Mouse (Mus musculus): ENCODE results near the gene Polrmt. TPM values are rescaled to one million over a fixed set of nuclear protein-coding genes. Genes with fewer than 3 reads are reported as not detected.
"Not testable (repeated sequence)": the region's sequence is repeated elsewhere in the genome, so short reads cannot be mapped to it uniquely, and the experiment has no call there.

Polrmt gene
- total and polyA plus RNA-seq, 2 experiments from 2014 or later, result 32.5 to 43.2 TPM

GRCm38 (mm10) chr10:79764234-79764633 lies 17.9 kb upstream of the Polrmt start:
- TF ChIP-seq CTCF (IDR thresholded peaks at IDR 0.05), result no peak
- ATAC-seq (ENCODE audit: low FRiP score), result no peak
- 85% methylated on average over 7 of the region's 7 CpGs for WGBS

GRCm38 (mm10) chr10:79762875-79763274 lies 16.5 kb upstream of the Polrmt start:
- DNase-seq (ENCODE audit: low spot score), result no peak
- peaks cover 37% of the 10 kb centered on the region for H3K36me3 ChIP-seq (ENCODE audit: insufficient read depth, low read length)

More at GRCm38 (mm10) chr10:79764234-79764633, 17.9 kb upstream of the Polrmt start:
- H3K4me1 ChIP-seq (ENCODE audit: insufficient read depth, low read length), result peaks cover 8% of the 10 kb centered on the region; the same call in 1 of the 2 replicates
- H3K9ac ChIP-seq (replicated peaks; ENCODE audit: low read length, poor library complexity, severe bottlenecking), result no peak overlapping the region
- H3K27me3 ChIP-seq (ENCODE audit: insufficient read depth, low read length), result no peaks in the 10 kb centered on the region
- H3K36me3 ChIP-seq (ENCODE audit: insufficient read depth, low read length), result peaks cover 23% of the 10 kb centered on the region
- H3K27ac ChIP-seq (ENCODE audit: low read depth, low read length), result no peak overlapping the region
- H3K4me2 ChIP-seq (ENCODE audit: low read depth, low read length, poor library complexity, severe bottlenecking), result no peak overlapping the region
- no peaks in the 10 kb centered on the region for H3K9me3 ChIP-seq (ENCODE audit: low read length)
- no peak overlapping the region for H3K4me3 ChIP-seq (ENCODE audit: low read depth, low read length)
- DNase-seq (ENCODE audit: low spot score), result no peak

GRCm38 (mm10) chr10:79760603-79761143 lies 14.3 kb upstream of the Polrmt start:
- no peak overlapping the region for H3K9ac ChIP-seq (replicated peaks; ENCODE audit: low read length, poor library complexity, severe bottlenecking)
- WGBS, result 91% methylated on average over 11 of the region's 11 CpGs
- DNase-seq (ENCODE audit: low spot score) (no peak), ATAC-seq (ENCODE audit: low FRiP score) (no peak)
- no peaks in the 10 kb centered on the region for H3K9me3 ChIP-seq (ENCODE audit: low read length)
- no peak for TF ChIP-seq CTCF (IDR thresholded peaks at IDR 0.05)
- H3K4me2 ChIP-seq (ENCODE audit: low read depth, low read length, poor library complexity, severe bottlenecking), result no peak overlapping the region
- no peak overlapping the region for H3K4me3 ChIP-seq (ENCODE audit: low read depth, low read length)
- no peak overlapping the region for H3K27ac ChIP-seq (ENCODE audit: low read depth, low read length)
- no peaks in the 10 kb centered on the region for H3K27me3 ChIP-seq (ENCODE audit: insufficient read depth, low read length)
- peaks cover 50% of the 10 kb centered on the region for H3K36me3 ChIP-seq (ENCODE audit: insufficient read depth, low read length)
- peaks cover 6% of the 10 kb centered on the region; the same call in 1 of the 2 replicates for H3K4me1 ChIP-seq (ENCODE audit: insufficient read depth, low read length)

More at GRCm38 (mm10) chr10:79762875-79763274, 16.5 kb upstream of the Polrmt start:
- Histone ChIP-seq H3K9me3 (ENCODE audit: low read length) (no peaks in the 10 kb centered on the region), H3K27me3 (ENCODE audit: insufficient read depth, low read length) (no peaks in the 10 kb centered on the region), H3K4me3 (ENCODE audit: low read depth, low read length) (no peak overlapping the region), H3K4me1 (ENCODE audit: insufficient read depth, low read length) (peaks cover 8% of the 10 kb centered on the region; the same call in 1 of the 2 replicates), H3K4me2 (ENCODE audit: low read depth, low read length, poor library complexity, severe bottlenecking) (no peak overlapping the region), H3K27ac (ENCODE audit: low read depth, low read length) (no peak overlapping the region), H3K9ac (replicated peaks; ENCODE audit: low read length, poor library complexity, severe bottlenecking) (no peak overlapping the region)
- 84% methylated on average over 3 of the region's 3 CpGs for WGBS
- TF ChIP-seq CTCF (IDR thresholded peaks at IDR 0.05), result no peak
- no peak for ATAC-seq (ENCODE audit: low FRiP score)

- not testable (repeated sequence) for H3K4me1 ChIP-seq (ENCODE audit: insufficient read depth, low read length); H3K27ac ChIP-seq (ENCODE audit: low read depth, low read length); H3K4me2 ChIP-seq (ENCODE audit: low read depth, low read length, poor library complexity, severe bottlenecking); H3K27me3 ChIP-seq (ENCODE audit: insufficient read depth, low read length); H3K9ac ChIP-seq (replicated peaks; ENCODE audit: low read length, poor library complexity, severe bottlenecking); DNase-seq (ENCODE audit: low spot score); ATAC-seq (ENCODE audit: low FRiP score); H3K9me3 ChIP-seq (ENCODE audit: low read length); H3K4me3 ChIP-seq (ENCODE audit: low read depth, low read length)
- H3K36me3 ChIP-seq (ENCODE audit: insufficient read depth, low read length), result peaks cover 50% of the 10 kb centered on the region
- 95% methylated on average over 1 of the region's 1 CpGs for WGBS
These were observed 13.3 kb upstream of the Polrmt start for GRCm38 (mm10) chr10:79759675-79760074.

- Histone ChIP-seq H3K9me3 (ENCODE audit: low read length) (no peaks in the 10 kb centered on the region), H3K27me3 (ENCODE audit: insufficient read depth, low read length) (no peaks in the 10 kb centered on the region), H3K9ac (replicated peaks; ENCODE audit: low read length, poor library complexity, severe bottlenecking) (no peak overlapping the region), H3K4me3 (ENCODE audit: low read depth, low read length) (no peak overlapping the region), H3K4me2 (ENCODE audit: low read depth, low read length, poor library complexity, severe bottlenecking) (no peak overlapping the region), H3K4me1 (ENCODE audit: insufficient read depth, low read length) (0 out of 2 replicates have a peak, but pooled peaks cover 3% of the 10 kb centered on the region), H3K27ac (ENCODE audit: low read depth, low read length) (no peak overlapping the region), H3K36me3 (ENCODE audit: insufficient read depth, low read length) (peaks cover 40% of the 10 kb centered on the region)
- no peak for DNase-seq (ENCODE audit: low spot score)
- WGBS, result 90% methylated on average over 24 of the region's 24 CpGs
- no peak for ATAC-seq (ENCODE audit: low FRiP score)
- no peak for TF ChIP-seq CTCF (IDR thresholded peaks at IDR 0.05)
These were observed 10.3 kb upstream of the Polrmt start for GRCm38 (mm10) chr10:79756660-79757059.

- 0 out of 2 replicates have a peak, but pooled peaks cover 3% of the 10 kb centered on the region for H3K4me1 ChIP-seq (ENCODE audit: insufficient read depth, low read length)
- H3K4me2 ChIP-seq (ENCODE audit: low read depth, low read length, poor library complexity, severe bottlenecking), result peak overlapping the region; percentile 75; the same call in 1 of the 2 replicates
- H3K4me3 ChIP-seq (ENCODE audit: low read depth, low read length), result no peak overlapping the region
- no peak for DNase-seq (ENCODE audit: low spot score)
- no peak for TF ChIP-seq CTCF (IDR thresholded peaks at IDR 0.05)
- H3K9ac ChIP-seq (replicated peaks; ENCODE audit: low read length, poor library complexity, severe bottlenecking), result no peak overlapping the region
- H3K27me3 ChIP-seq (ENCODE audit: insufficient read depth, low read length), result no peaks in the 10 kb centered on the region
- H3K27ac ChIP-seq (ENCODE audit: low read depth, low read length), result no peak overlapping the region
- ATAC-seq (ENCODE audit: low FRiP score), result no peak; the same call in 1 of the 2 replicates
- H3K36me3 ChIP-seq (ENCODE audit: insufficient read depth, low read length), result peaks cover 32% of the 10 kb centered on the region
- WGBS, result 85% methylated on average over 3 of the region's 3 CpGs
- H3K9me3 ChIP-seq (ENCODE audit: low read length), result no peaks in the 10 kb centered on the region
These were observed 9.5 kb upstream of the Polrmt start for GRCm38 (mm10) chr10:79755854-79756253.
